Mouse (Mus musculus) liver, embryonic 15.5 days (tissue): ENCODE data around the gene Lrrc8e. TPM values are rescaled to one million over a fixed set of nuclear protein-coding genes. Genes with fewer than 3 reads are reported as not detected.
A peak's percentile ranks its signal among the peaks of the same experiment; 100 is the strongest.

Source experiments
- ATAC-seq: fragments of 200-750 bp; cut with Nextera tagmentation; 2 replicates; pipeline ENCODE4 v1.8.0; 2017; ENCODE audit warnings: moderate number of reproducible peaks, mild to moderate bottlenecking, moderate library complexity; ENCODE audit not compliant: insufficient read depth
- H3K27ac ChIP-seq: fragments of 300-500 bp; sonication (generic); replicated peaks from 2 replicates; pipeline ENCODE4 v1.5.1; 2015; ENCODE audit warnings: mild to moderate bottlenecking, inconsistent platforms
- H3K27me3 ChIP-seq: fragments of 300-500 bp; sonication (generic); 2 replicates; pipeline ENCODE4 v1.6.1; 2015; ENCODE audit warnings: mild to moderate bottlenecking, inconsistent platforms
- H3K36me3 ChIP-seq: fragments of 300-500 bp; sonication (generic); replicated peaks from 2 replicates; pipeline ENCODE4 v1.6.1; 2015; ENCODE audit warnings: moderate library complexity, mild to moderate bottlenecking, inconsistent platforms
- H3K4me1 ChIP-seq: fragments of 300-500 bp; sonication (generic); replicated peaks from 2 replicates; pipeline ENCODE4 v1.6.1; 2015; ENCODE audit warnings: inconsistent platforms
- H3K4me2 ChIP-seq: fragments of 300-500 bp; sonication (generic); 2 replicates; pipeline ENCODE4 v1.6.1; 2015; ENCODE audit warnings: moderate library complexity, mild to moderate bottlenecking, inconsistent platforms
- H3K4me3 ChIP-seq: fragments of 300-500 bp; sonication (generic); replicated peaks from 2 replicates; pipeline ENCODE4 v1.5.1; 2015; ENCODE audit warnings: mild to moderate bottlenecking, inconsistent platforms
- H3K9ac ChIP-seq: fragments of 300-500 bp; sonication (generic); 2 replicates; pipeline ENCODE4 v1.6.1; 2015; ENCODE audit warnings: moderate library complexity, mild to moderate bottlenecking, inconsistent platforms
- H3K9me3 ChIP-seq: fragments of 300-500 bp; sonication (generic); replicated peaks from 2 replicates; pipeline ENCODE4 v1.6.1; 2016; ENCODE audit warnings: inconsistent platforms
- whole genome bisulfite sequencing: fragments of 180-500 bp; shearing (Covaris S2); methylation state at CpG from one replicate; pipeline ENCODE4 v1.1.7; 2015; ENCODE audit warnings: mixed read lengths; ENCODE audit not compliant: insufficient replicate concordance; 5-methylcytosine and 5-hydroxymethylcytosine counted together
- polyA plus RNA-seq: library from polyadenylated mRNA; unstranded; fragments of >200 nt; fragmentation: Nextera tagmentation; extraction: Ambion mirVana; gene quantifications from 2 replicates; pipeline ENCODE4 v1.2.1, GENCODE M21; 2015

Lrrc8e gene
- polyA plus RNA-seq, result 0.22 and 0.32 TPM in 2 replicates

GRCm38 (mm10) chr8:4226739-4227347, at the start of gene Lrrc8e:
Gene Lrrc8e, plus strand, starts transcription at chr8:4226827.
- no peaks in the 10 kb centered on the region for H3K36me3 ChIP-seq
- WGBS, result 8% methylated on average over 30 of the region's 33 CpGs
- H3K27me3 ChIP-seq, result peaks cover 51% of the 10 kb centered on the region
- H3K9me3 ChIP-seq, result no peaks in the 10 kb centered on the region
- H3K4me1 ChIP-seq, result peaks cover 19% of the 10 kb centered on the region
- no peak within 1 kb of the TSS for H3K27ac ChIP-seq
- peak within 1 kb of the TSS; percentile 25; the same call in 1 of the 2 replicates for H3K9ac ChIP-seq
- peak within 1 kb of the TSS; percentile 30 for H3K4me3 ChIP-seq
- ATAC-seq, result peak; percentile 63
- peak within 1 kb of the TSS; percentile 60 for H3K4me2 ChIP-seq

DNA sequence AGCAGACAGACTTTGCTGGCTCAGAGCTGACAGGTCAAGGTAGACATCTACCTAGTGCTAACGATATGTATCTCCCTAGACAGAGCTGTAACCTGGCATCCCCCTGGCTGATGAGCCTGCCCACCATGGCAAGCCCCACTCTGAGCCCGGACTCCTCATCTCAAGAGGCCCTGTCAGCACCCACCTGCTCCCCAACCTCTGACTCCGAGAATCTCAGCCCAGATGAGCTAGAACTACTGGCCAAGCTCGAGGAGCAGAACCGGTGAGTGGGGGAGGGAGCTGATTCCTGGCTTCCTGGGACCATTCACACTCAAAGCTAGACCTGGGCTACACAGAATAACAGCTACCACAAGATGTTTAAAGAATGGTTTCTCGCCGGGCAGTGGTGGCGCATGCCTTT, 43.2 kb upstream of the Lrrc8e start:
- Histone ChIP-seq H3K4me3 (no peak overlapping the region), H3K36me3 (0 out of 2 replicates have a peak, but pooled peaks cover 2% of the 10 kb centered on the region), H3K27me3 (no peaks in the 10 kb centered on the region), H3K4me1 (peaks cover 20% of the 10 kb centered on the region), H3K4me2 (no peak overlapping the region), H3K27ac (no peak overlapping the region), H3K9ac (no peak overlapping the region), H3K9me3 (no peaks in the 10 kb centered on the region)
- 69% methylated on average over 8 of the region's 8 CpGs for WGBS
- ATAC-seq, result no peak

GRCm38 (mm10) chr8:4186151-4186550, 40.5 kb upstream of the Lrrc8e start:
- Histone ChIP-seq H3K36me3 (0 out of 2 replicates have a peak, but pooled peaks cover 3% of the 10 kb centered on the region), H3K9me3 (no peaks in the 10 kb centered on the region), H3K4me3 (no peak overlapping the region), H3K27me3 (no peaks in the 10 kb centered on the region), H3K4me1 (peaks cover 40% of the 10 kb centered on the region), H3K9ac (no peak overlapping the region), H3K4me2 (no peak overlapping the region), H3K27ac (peak overlapping the region; percentile 53; the same call in 1 of the 2 replicates)
- 85% methylated on average over 2 of the region's 2 CpGs for WGBS
- peak; percentile 36 for ATAC-seq

GRCm38 (mm10) chr8:4188605-4189004, 38.0 kb upstream of the Lrrc8e start:
- Histone ChIP-seq H3K27ac (peak overlapping the region; percentile 77), H3K9ac (peak overlapping the region; percentile 26; the same call in 1 of the 2 replicates), H3K36me3 (0 out of 2 replicates have a peak, but pooled peaks cover 3% of the 10 kb centered on the region), H3K4me2 (peak overlapping the region; percentile 56), H3K4me3 (no peak overlapping the region), H3K4me1 (peaks cover 50% of the 10 kb centered on the region), H3K9me3 (no peaks in the 10 kb centered on the region), H3K27me3 (no peaks in the 10 kb centered on the region)
- peak; percentile 69 for ATAC-seq

GRCm38 (mm10) chr8:4189031-4189722, 37.5 kb upstream of the Lrrc8e start:
- peak overlapping the region; percentile 56 for H3K4me2 ChIP-seq

GRCm38 (mm10) chr8:4192305-4192704, 34.3 kb upstream of the Lrrc8e start:
- no peak overlapping the region for H3K4me2 ChIP-seq
- no peak for ATAC-seq
- no peak overlapping the region for H3K27ac ChIP-seq

More at GRCm38 (mm10) chr8:4189031-4189722, 37.5 kb upstream of the Lrrc8e start:
- Histone ChIP-seq H3K4me1 (peaks cover 53% of the 10 kb centered on the region), H3K27me3 (no peaks in the 10 kb centered on the region), H3K9ac (peak overlapping the region; percentile 26; the same call in 1 of the 2 replicates), H3K36me3 (0 out of 2 replicates have a peak, but pooled peaks cover 3% of the 10 kb centered on the region), H3K9me3 (no peaks in the 10 kb centered on the region), H3K4me3 (0 out of 2 replicates have a peak overlapping the region, but pooled peaks have one; percentile 1), H3K27ac (peak overlapping the region; percentile 77)
- 17% methylated on average over 3 of the region's 3 CpGs for WGBS
- ATAC-seq, result peak; percentile 95

DNA sequence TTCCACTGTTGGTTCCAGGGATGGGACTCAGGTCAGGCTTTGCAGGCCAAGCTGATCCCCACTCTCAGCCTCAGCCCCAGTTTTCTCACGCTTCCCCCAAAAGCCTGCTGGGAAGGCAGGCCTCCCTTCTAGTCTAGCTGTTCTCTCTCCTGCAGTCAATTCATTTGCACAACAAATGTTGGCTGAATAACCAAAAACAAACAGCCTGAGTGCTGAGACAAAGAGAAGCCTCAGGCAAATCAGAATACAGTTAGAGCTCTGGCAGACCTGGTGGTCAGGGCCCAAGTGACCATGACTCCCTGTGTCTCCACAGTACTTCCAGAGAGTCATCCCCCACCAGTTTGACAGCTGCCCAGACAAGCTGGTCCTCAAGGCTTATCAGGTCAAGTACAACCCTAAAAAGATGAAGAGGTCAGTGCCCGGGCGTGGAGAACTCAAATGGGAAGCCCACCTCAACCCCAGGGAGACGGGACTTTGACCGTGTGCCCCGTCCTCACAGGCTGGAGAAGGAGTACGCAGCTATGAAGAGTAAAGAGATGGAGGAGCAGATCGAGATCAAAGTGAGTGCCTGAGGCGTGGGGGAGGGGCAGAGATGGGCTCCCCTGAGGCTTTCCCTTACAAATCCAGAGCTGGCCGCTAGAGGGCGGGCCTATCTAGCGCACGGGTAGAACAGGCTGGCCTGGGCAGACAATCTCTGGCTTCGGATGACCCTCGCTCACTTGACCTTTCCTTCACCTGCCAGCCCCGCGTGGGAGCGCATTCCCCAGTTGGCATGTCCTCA, 33.6 kb upstream of the Lrrc8e start:
- no peak overlapping the region for H3K9ac ChIP-seq
- H3K36me3 ChIP-seq, result 0 out of 2 replicates have a peak, but pooled peaks cover 3% of the 10 kb centered on the region
- 0 out of 2 replicates have a peak overlapping the region, but pooled peaks have one; percentile 8 for H3K4me3 ChIP-seq
- 13% methylated on average over 18 of the region's 18 CpGs for WGBS
- H3K27me3 ChIP-seq, result 0 out of 2 replicates have a peak, but pooled peaks cover 3% of the 10 kb centered on the region
- H3K4me1 ChIP-seq, result peaks cover 37% of the 10 kb centered on the region
- H3K4me2 ChIP-seq, result peak overlapping the region; percentile 46
- peak; percentile 16; the same call in 1 of the 2 replicates for ATAC-seq
- H3K9me3 ChIP-seq, result no peaks in the 10 kb centered on the region
- H3K27ac ChIP-seq, result no peak overlapping the region

More at GRCm38 (mm10) chr8:4192305-4192704, 34.3 kb upstream of the Lrrc8e start:
- 0 out of 2 replicates have a peak, but pooled peaks cover 3% of the 10 kb centered on the region for H3K27me3 ChIP-seq
- H3K36me3 ChIP-seq, result 0 out of 2 replicates have a peak, but pooled peaks cover 3% of the 10 kb centered on the region
- H3K4me1 ChIP-seq, result peaks cover 43% of the 10 kb centered on the region
- H3K9me3 ChIP-seq, result no peaks in the 10 kb centered on the region
- no peak overlapping the region for H3K9ac ChIP-seq
- 66% methylated on average over 5 of the region's 5 CpGs for WGBS
- H3K4me3 ChIP-seq, result no peak overlapping the region

DNA sequence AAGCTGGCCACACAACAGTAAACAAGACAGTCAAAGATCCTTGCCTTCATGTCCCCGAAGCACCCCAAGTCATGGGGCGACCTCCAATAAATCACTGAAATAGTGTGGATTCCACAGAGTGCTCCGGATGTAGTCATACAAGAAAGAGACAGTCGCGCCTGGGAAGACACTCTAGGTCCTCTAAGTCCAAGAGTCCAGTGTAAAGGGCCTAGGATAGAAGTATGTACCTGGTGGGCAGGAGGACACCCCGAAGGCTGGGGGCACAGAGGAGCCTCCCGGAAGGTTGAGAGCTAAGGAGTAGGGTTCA, 33.1 kb upstream of the Lrrc8e start:
- Histone ChIP-seq H3K4me3 (0 out of 2 replicates have a peak overlapping the region, but pooled peaks have one; percentile 8), H3K9me3 (no peaks in the 10 kb centered on the region), H3K27me3 (0 out of 2 replicates have a peak, but pooled peaks cover 3% of the 10 kb centered on the region), H3K36me3 (no peaks in the 10 kb centered on the region), H3K27ac (no peak overlapping the region), H3K9ac (no peak overlapping the region), H3K4me2 (peak overlapping the region; percentile 46), H3K4me1 (peaks cover 31% of the 10 kb centered on the region)
- ATAC-seq, result no peak
- 46% methylated on average over 7 of the region's 7 CpGs for WGBS

GRCm38 (mm10) chr8:4201321-4201720, 25.3 kb upstream of the Lrrc8e start:
- no peak for ATAC-seq
- Histone ChIP-seq H3K9ac (no peak overlapping the region), H3K4me3 (no peak overlapping the region), H3K36me3 (no peaks in the 10 kb centered on the region), H3K9me3 (no peaks in the 10 kb centered on the region), H3K4me2 (no peak overlapping the region), H3K27ac (no peak overlapping the region), H3K27me3 (peaks cover 33% of the 10 kb centered on the region), H3K4me1 (peaks cover 11% of the 10 kb centered on the region; the same call in 1 of the 2 replicates)
- WGBS, result 28% methylated on average over 2 of the region's 2 CpGs

- Histone ChIP-seq H3K27ac (no peak overlapping the region), H3K27me3 (peaks cover 57% of the 10 kb centered on the region), H3K4me2 (peak overlapping the region; percentile 52), H3K4me1 (peaks cover 17% of the 10 kb centered on the region; the same call in 1 of the 2 replicates), H3K36me3 (no peaks in the 10 kb centered on the region), H3K9ac (no peak overlapping the region), H3K9me3 (no peaks in the 10 kb centered on the region), H3K4me3 (peak overlapping the region; percentile 14; the same call in 1 of the 2 replicates)
- 24% methylated on average over 38 of the region's 38 CpGs for WGBS
- ATAC-seq, result no peak
These were observed 21.1 kb upstream of the Lrrc8e start for GRCm38 (mm10) chr8:4205246-4206123.
